Mouse (Mus musculus) lung, adult 2 months (tissue): Measurements from ENCODE around the gene Slc25a11.

ENCODE experiments used
- CTCF ChIP-seq: fragments of 200-500 bp; IDR thresholded peaks from 2 replicates; pipeline ENCODE4 v1.5.1; 2011; ENCODE audit warnings: mild to moderate bottlenecking, low read length, control low read depth; ENCODE audit not compliant: insufficient read depth
- POLR2A ChIP-seq: fragments of 200-500 bp; IDR thresholded peaks from 2 replicates; pipeline ENCODE4 v1.6.1; 2011; ENCODE audit warnings: low read depth, mild to moderate bottlenecking, control low read depth, low read length, borderline replicate concordance; ENCODE audit errors: extremely low read depth

GRCm38 (mm10) chr11:70678576-70678975 lies 31.3 kb upstream of the Slc25a11 start:
- TF ChIP-seq CTCF (no peak), POLR2A (no peak)
